Mouse (Mus musculus) brain, embryonic 14.5 days (tissue): ENCODE measurements around the gene Fntb.

ENCODE experiments used
- CTCF ChIP-seq: fragments of 200-500 bp; IDR thresholded peaks from 2 replicates; pipeline ENCODE4 v1.5.1; 2012; ENCODE audit warnings: inconsistent platforms, mild to moderate bottlenecking, moderate library complexity, borderline replicate concordance; ENCODE audit not compliant: insufficient read depth, insufficient read length; ENCODE audit errors: extremely low read depth
- POLR2A ChIP-seq: fragments of 200-500 bp; IDR thresholded peaks from 2 replicates; pipeline ENCODE4 v1.6.1; 2012; ENCODE audit warnings: mild to moderate bottlenecking, inconsistent platforms, borderline replicate concordance; ENCODE audit not compliant: poor library complexity, insufficient read depth, insufficient read length, severe bottlenecking; ENCODE audit errors: extremely low read depth

GRCm38 (mm10) chr12:76775132-76775531 is 9.7 kb downstream of the Fntb start:
- no peak for TF ChIP-seq CTCF
- no peak for TF ChIP-seq POLR2A
